Mouse (Mus musculus): ENCODE results near the gene Ubox5. TPM values are rescaled to one million over a fixed set of nuclear protein-coding genes. Genes with fewer than 3 reads are reported as not detected.
"Not testable (repeated sequence)": the region's sequence is repeated elsewhere in the genome, so short reads cannot be mapped to it uniquely, and the experiment has no call there.

Ubox5 gene
- polyA plus RNA-seq, 1 experiment from 2014 or later = 4.1 TPM

DNA sequence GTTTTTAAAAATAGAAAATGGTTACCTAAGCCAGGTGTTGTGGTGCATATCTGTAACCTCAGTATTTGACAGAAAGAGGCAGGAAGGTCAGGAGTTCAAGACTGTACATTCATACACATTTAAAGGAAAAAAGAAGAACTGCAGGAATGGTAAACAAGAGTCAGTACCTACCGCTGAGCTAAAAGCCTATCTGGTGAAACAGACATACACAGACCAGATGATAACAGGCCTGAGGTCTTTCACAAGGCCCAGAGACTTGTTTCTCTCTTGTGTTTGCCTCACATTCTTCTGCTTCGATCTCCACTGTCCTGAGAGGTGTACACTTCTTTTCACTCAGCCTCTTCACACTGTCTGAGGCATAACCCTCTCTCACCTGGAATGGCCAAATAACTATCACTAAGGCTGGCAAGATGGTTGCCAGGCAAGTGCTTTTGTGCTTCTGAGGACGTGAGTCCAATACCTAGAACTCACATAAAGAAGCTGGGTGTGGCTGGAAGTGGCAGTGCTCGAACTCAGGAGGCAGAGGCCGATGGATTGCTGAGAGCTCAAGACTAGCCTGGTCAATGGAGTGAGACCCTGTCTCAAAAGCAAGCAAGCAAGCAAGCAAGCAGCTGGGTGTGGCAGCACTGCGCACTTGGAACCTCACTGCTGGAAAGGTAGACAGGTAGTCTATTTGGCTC lies 26.0 kb upstream of the Ubox5 start:
- Histone ChIP-seq H3K9me3 (replicated peaks; ENCODE audit: control insufficient read depth, low read length) (no peaks in the 10 kb centered on the region), H3K36me3 (ENCODE audit: control insufficient read depth, insufficient read depth) (peaks cover 28% of the 10 kb centered on the region), H3K4me1 (ENCODE audit: control insufficient read depth, low read depth, low read length) (peaks cover 36% of the 10 kb centered on the region), H3K4me2 (ENCODE audit: low read depth, low read length) (peak overlapping the region; percentile 25; the same call in 1 of the 2 replicates), H3K9ac (ENCODE audit: low read depth, low read length) (0 out of 2 replicates have a peak overlapping the region, but pooled peaks have one; percentile 2), H3K27me3 (ENCODE audit: control insufficient read depth, insufficient read depth, low read depth, low read length) (no peaks in the 10 kb centered on the region), H3K4me3 (ENCODE audit: low read depth, low read length) (no peak overlapping the region), H3K27ac (ENCODE audit: low read length) (peak overlapping the region; percentile 72)
- peak; percentile 90 for ATAC-seq (ENCODE audit: low read depth)
- 45% methylated on average over 6 of the region's 6 CpGs for WGBS (ENCODE audit: insufficient replicate concordance)

DNA sequence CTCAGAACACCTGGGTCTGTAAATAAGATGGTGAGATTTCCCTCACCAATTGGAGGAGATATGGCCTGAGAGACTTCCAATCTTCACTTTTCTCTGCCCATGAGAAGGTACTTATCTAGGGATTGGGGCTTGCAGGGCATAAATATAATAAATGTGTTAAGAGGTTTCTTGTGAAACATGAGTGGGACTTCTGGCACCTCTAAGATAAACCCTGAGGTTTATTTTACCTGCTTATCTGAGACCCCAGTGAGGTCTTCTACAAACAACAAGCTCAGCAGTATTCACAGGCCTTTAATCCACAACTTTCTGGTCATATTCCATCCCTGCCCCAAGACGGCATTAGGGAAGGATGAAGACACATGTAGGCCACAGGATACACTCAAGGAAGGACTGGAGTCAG lies 23.9 kb upstream of the Ubox5 start:
- WGBS (ENCODE audit: insufficient replicate concordance) = 44% methylated on average over 1 of the region's 1 CpGs
- H3K4me3 ChIP-seq (ENCODE audit: low read depth, low read length) = no peak overlapping the region
- no peak overlapping the region for H3K4me2 ChIP-seq (ENCODE audit: low read depth, low read length)
- peak overlapping the region; percentile 51 for H3K27ac ChIP-seq (ENCODE audit: low read length)
- H3K4me1 ChIP-seq (ENCODE audit: control insufficient read depth, low read depth, low read length) = peaks cover 36% of the 10 kb centered on the region
- H3K9me3 ChIP-seq (replicated peaks; ENCODE audit: control insufficient read depth, low read length) = no peaks in the 10 kb centered on the region
- no peak overlapping the region for H3K9ac ChIP-seq (ENCODE audit: low read depth, low read length)
- no peaks in the 10 kb centered on the region for H3K27me3 ChIP-seq (ENCODE audit: control insufficient read depth, insufficient read depth, low read depth, low read length)
- H3K36me3 ChIP-seq (ENCODE audit: control insufficient read depth, insufficient read depth) = peaks cover 25% of the 10 kb centered on the region
- peak; percentile 25; the same call in 1 of the 2 replicates for ATAC-seq (ENCODE audit: low read depth)

GRCm38 (mm10) chr2:130653303-130653702 lies 23.5 kb upstream of the Ubox5 start:
- Histone ChIP-seq H3K27ac (ENCODE audit: low read length) (peak overlapping the region; percentile 51), H3K9me3 (replicated peaks; ENCODE audit: control insufficient read depth, low read length) (no peaks in the 10 kb centered on the region), H3K4me2 (ENCODE audit: low read depth, low read length) (no peak overlapping the region), H3K9ac (ENCODE audit: low read depth, low read length) (no peak overlapping the region), H3K4me3 (ENCODE audit: low read depth, low read length) (no peak overlapping the region), H3K36me3 (ENCODE audit: control insufficient read depth, insufficient read depth) (peaks cover 21% of the 10 kb centered on the region), H3K4me1 (ENCODE audit: control insufficient read depth, low read depth, low read length) (peaks cover 36% of the 10 kb centered on the region), H3K27me3 (ENCODE audit: control insufficient read depth, insufficient read depth, low read depth, low read length) (no peaks in the 10 kb centered on the region)
- 82% methylated on average over 2 of the region's 2 CpGs for WGBS (ENCODE audit: insufficient replicate concordance)
- no peak for ATAC-seq (ENCODE audit: low read depth)

DNA sequence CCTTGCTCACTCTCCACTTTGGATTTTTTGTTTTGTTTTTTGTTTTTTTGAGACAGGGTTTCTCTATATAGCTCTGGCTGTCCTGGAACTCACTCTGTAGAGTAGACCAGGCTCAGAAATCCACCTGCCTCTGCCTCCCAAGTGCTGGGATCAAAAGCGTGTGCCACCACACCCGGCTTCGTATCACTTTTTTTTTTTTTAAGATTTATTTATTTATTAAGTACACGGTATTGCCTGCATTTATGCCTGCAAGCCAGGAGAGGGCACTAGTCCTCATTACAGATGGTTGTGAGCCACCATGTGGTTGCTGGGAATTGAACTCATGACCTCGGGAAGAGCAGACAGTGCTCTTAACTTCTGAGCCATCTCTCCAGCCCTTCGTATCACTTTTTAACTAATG lies 19.2 kb upstream of the Ubox5 start:
- H3K4me3 ChIP-seq (ENCODE audit: low read depth, low read length); H3K27ac ChIP-seq (ENCODE audit: low read length); ATAC-seq (ENCODE audit: low read depth); H3K9ac ChIP-seq (ENCODE audit: low read depth, low read length); H3K4me2 ChIP-seq (ENCODE audit: low read depth, low read length); H3K36me3 ChIP-seq (ENCODE audit: control insufficient read depth, insufficient read depth); H3K9me3 ChIP-seq (replicated peaks; ENCODE audit: control insufficient read depth, low read length); H3K27me3 ChIP-seq (ENCODE audit: control insufficient read depth, insufficient read depth, low read depth, low read length); H3K4me1 ChIP-seq (ENCODE audit: control insufficient read depth, low read depth, low read length): not testable (repeated sequence)
- 76% methylated on average over 6 of the region's 6 CpGs for WGBS (ENCODE audit: insufficient replicate concordance)

DNA sequence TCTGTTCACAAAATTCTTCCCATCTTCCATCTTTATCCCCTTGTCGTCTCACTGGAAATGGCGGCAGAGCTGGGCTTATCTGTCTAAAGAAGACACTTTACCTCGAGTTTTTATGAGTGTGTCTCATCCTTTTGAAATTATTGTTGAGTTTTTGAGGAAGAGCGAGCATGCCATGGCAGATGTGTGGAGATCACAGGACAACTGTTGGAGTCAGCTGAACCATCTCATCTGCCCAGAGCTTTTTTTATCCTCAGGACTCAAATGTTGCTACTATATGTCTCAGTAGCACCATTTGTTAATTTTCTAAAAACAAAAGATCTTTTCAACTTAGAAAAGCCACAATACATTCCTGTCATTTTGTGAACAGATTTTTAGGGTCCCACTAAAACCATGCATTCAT lies 15.4 kb upstream of the Ubox5 start:
- Histone ChIP-seq H3K4me2 (ENCODE audit: low read depth, low read length) (no peak overlapping the region), H3K9ac (ENCODE audit: low read depth, low read length) (no peak overlapping the region), H3K36me3 (ENCODE audit: control insufficient read depth, insufficient read depth) (no peaks in the 10 kb centered on the region), H3K4me1 (ENCODE audit: control insufficient read depth, low read depth, low read length) (peaks cover 12% of the 10 kb centered on the region), H3K27me3 (ENCODE audit: control insufficient read depth, insufficient read depth, low read depth, low read length) (peaks cover 8% of the 10 kb centered on the region; the same call in 1 of the 2 replicates), H3K9me3 (replicated peaks; ENCODE audit: control insufficient read depth, low read length) (no peaks in the 10 kb centered on the region), H3K27ac (ENCODE audit: low read length) (no peak overlapping the region), H3K4me3 (ENCODE audit: low read depth, low read length) (no peak overlapping the region)
- WGBS (ENCODE audit: insufficient replicate concordance) = 65% methylated on average over 4 of the region's 4 CpGs
- no peak for ATAC-seq (ENCODE audit: low read depth)

GRCm38 (mm10) chr2:130642684-130643369 lies 13.0 kb upstream of the Ubox5 start, which contains the start of gene Lzts3:
Lzts3 (minus strand) TSS chr2:130642803.
- Histone ChIP-seq H3K4me1 (ENCODE audit: control insufficient read depth, low read depth, low read length) (peaks cover 12% of the 10 kb centered on the region), H3K4me2 (ENCODE audit: low read depth, low read length) (peak within 1 kb of the TSS; percentile 99), H3K36me3 (ENCODE audit: control insufficient read depth, insufficient read depth) (no peaks in the 10 kb centered on the region), H3K27ac (ENCODE audit: low read length) (peak within 1 kb of the TSS; percentile 39), H3K9ac (ENCODE audit: low read depth, low read length) (peak within 1 kb of the TSS; percentile 77), H3K4me3 (ENCODE audit: low read depth, low read length) (peak within 1 kb of the TSS; percentile 73), H3K27me3 (ENCODE audit: control insufficient read depth, insufficient read depth, low read depth, low read length) (peaks cover 13% of the 10 kb centered on the region), H3K9me3 (replicated peaks; ENCODE audit: control insufficient read depth, low read length) (no peaks in the 10 kb centered on the region)
- peak; percentile 99 for ATAC-seq (ENCODE audit: low read depth)
- 4% methylated on average over 35 of the region's 40 CpGs for WGBS (ENCODE audit: insufficient replicate concordance)

DNA sequence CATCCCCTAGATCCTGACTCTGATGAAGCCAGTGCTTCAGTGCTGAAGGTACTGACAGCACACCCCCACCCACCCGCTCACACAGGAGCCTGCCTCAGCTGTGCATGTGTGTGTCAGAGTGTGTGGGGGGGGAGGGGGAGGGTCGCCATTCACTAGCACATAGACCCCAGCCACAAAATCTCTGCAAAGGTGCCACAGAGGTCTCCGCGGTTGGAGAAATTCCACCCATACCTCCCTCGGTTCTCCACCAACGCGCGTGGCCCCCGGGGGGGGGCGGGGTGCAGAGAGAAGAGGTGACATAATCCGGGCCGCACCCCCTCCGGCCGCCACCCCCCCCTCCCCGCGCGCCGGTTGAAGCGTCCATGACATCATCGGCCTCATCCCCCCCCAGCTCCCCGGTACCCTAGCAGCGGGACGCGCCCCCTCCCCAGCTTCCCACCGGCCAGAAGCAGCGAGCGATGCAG lies 12.4 kb upstream of the Ubox5 start:
- Histone ChIP-seq H3K4me3 (ENCODE audit: low read depth, low read length) (peak overlapping the region; percentile 73), H3K4me1 (ENCODE audit: control insufficient read depth, low read depth, low read length) (peaks cover 12% of the 10 kb centered on the region), H3K9ac (ENCODE audit: low read depth, low read length) (peak overlapping the region; percentile 77), H3K9me3 (replicated peaks; ENCODE audit: control insufficient read depth, low read length) (no peaks in the 10 kb centered on the region), H3K4me2 (ENCODE audit: low read depth, low read length) (peak overlapping the region; percentile 99), H3K27ac (ENCODE audit: low read length) (peak overlapping the region; percentile 39; the same call in 1 of the 2 replicates), H3K27me3 (ENCODE audit: control insufficient read depth, insufficient read depth, low read depth, low read length) (peaks cover 19% of the 10 kb centered on the region), H3K36me3 (ENCODE audit: control insufficient read depth, insufficient read depth) (no peaks in the 10 kb centered on the region)
- 2% methylated on average over 24 of the region's 27 CpGs for WGBS (ENCODE audit: insufficient replicate concordance)
- no peak for ATAC-seq (ENCODE audit: low read depth)

GRCm38 (mm10) chr2:130641351-130642025 lies 11.7 kb upstream of the Ubox5 start:
- H3K27ac ChIP-seq (ENCODE audit: low read length) = no peak overlapping the region
- H3K9me3 ChIP-seq (replicated peaks; ENCODE audit: control insufficient read depth, low read length) = no peaks in the 10 kb centered on the region
- WGBS (ENCODE audit: insufficient replicate concordance) = 46% methylated on average over 6 of the region's 6 CpGs
- no peak for ATAC-seq (ENCODE audit: low read depth)
- peaks cover 26% of the 10 kb centered on the region for H3K27me3 ChIP-seq (ENCODE audit: control insufficient read depth, insufficient read depth, low read depth, low read length)
- H3K4me2 ChIP-seq (ENCODE audit: low read depth, low read length) = no peak overlapping the region
- H3K4me1 ChIP-seq (ENCODE audit: control insufficient read depth, low read depth, low read length) = peaks cover 12% of the 10 kb centered on the region
- H3K36me3 ChIP-seq (ENCODE audit: control insufficient read depth, insufficient read depth) = no peaks in the 10 kb centered on the region
- H3K9ac ChIP-seq (ENCODE audit: low read depth, low read length) = no peak overlapping the region
- no peak overlapping the region for H3K4me3 ChIP-seq (ENCODE audit: low read depth, low read length)

Measured in liver, embryonic 16.5 days (tissue).